Mouse (Mus musculus) hindbrain, postnatal 0 days (tissue): ENCODE measurements around the gene Kcnj14. TPM values are rescaled to one million over a fixed set of nuclear protein-coding genes. Genes with fewer than 3 reads are reported as not detected.

Experiments
- ATAC-seq: fragments of 200-750 bp; cut with Nextera tagmentation; 2 replicates; pipeline ENCODE4 v1.8.0; 2017; ENCODE audit warnings: mild to moderate bottlenecking, moderate TSS enrichment, moderate library complexity
- DNase-seq: peaks from one replicate; pipeline ENCODE4 v3.0.0-alpha.2; 2015; ENCODE audit warnings: low spot score
- H3K27ac ChIP-seq: fragments of 300-500 bp; sonication (generic); 2 replicates; pipeline ENCODE4 v1.5.1; 2014; ENCODE audit warnings: mild to moderate bottlenecking
- H3K27me3 ChIP-seq: fragments of 300-500 bp; sonication (generic); 2 replicates; pipeline ENCODE4 v1.6.1; 2014; ENCODE audit warnings: low read length, mixed read lengths; ENCODE audit not compliant: insufficient read depth
- H3K36me3 ChIP-seq: fragments of 300-500 bp; sonication (generic); 2 replicates; pipeline ENCODE4 v1.6.1; 2014; ENCODE audit warnings: low read length, mixed read lengths; ENCODE audit not compliant: insufficient read depth
- H3K4me1 ChIP-seq: fragments of 300-500 bp; sonication (generic); 2 replicates; pipeline ENCODE4 v1.6.1; 2014; ENCODE audit warnings: antibody characterized with exemption, low read length, mixed read lengths; ENCODE audit not compliant: insufficient read depth
- H3K4me2 ChIP-seq: fragments of 300-500 bp; sonication (generic); 2 replicates; pipeline ENCODE4 v1.6.1; 2014; ENCODE audit warnings: low read depth, mild to moderate bottlenecking, low read length, moderate library complexity, mixed read lengths
- H3K4me3 ChIP-seq: fragments of 300-500 bp; sonication (generic); 2 replicates; pipeline ENCODE4 v1.5.1; 2014; ENCODE audit warnings: low read length
- H3K9ac ChIP-seq: fragments of 300-500 bp; sonication (generic); replicated peaks from 2 replicates; pipeline ENCODE4 v1.6.1; 2014; ENCODE audit warnings: mild to moderate bottlenecking, low read length, moderate library complexity, mixed read lengths
- H3K9me3 ChIP-seq: fragments of 300-500 bp; sonication (generic); 2 replicates; pipeline ENCODE4 v1.6.1; 2016; ENCODE audit warnings: low read length, mixed read lengths
- CTCF ChIP-seq: IDR thresholded peaks from 2 replicates; pipeline ENCODE4 v1.5.1; 2016; ENCODE audit warnings: antibody characterized with exemption, control low read depth, low read depth
- WGBS: fragments of 180-500 bp; shearing (Covaris S2); extraction: QIAGEN DNeasy Blood & Tissue Kit; methylation state at CpG from one replicate; pipeline ENCODE4 v1.1.7; 2014; 5-methylcytosine and 5-hydroxymethylcytosine counted together
- polyA plus RNA-seq: library from polyadenylated mRNA; unstranded; fragments of >200 nt; fragmentation: Nextera tagmentation; extraction: Ambion mirVana; gene quantifications from 2 replicates; pipeline ENCODE4 v1.2.1, GENCODE M21; 2015
- total RNA-seq: library from RNA; depleted of rRNA; stranded (reverse); fragments of >200 nt; gene quantifications from 2 replicates; pipeline ENCODE4 v1.2.3, GENCODE M21; 2014

Gene Kcnj14
- total and polyA plus RNA-seq, 2 experiments from 2014 or later, result 0.89 to 1.4 TPM

DNA sequence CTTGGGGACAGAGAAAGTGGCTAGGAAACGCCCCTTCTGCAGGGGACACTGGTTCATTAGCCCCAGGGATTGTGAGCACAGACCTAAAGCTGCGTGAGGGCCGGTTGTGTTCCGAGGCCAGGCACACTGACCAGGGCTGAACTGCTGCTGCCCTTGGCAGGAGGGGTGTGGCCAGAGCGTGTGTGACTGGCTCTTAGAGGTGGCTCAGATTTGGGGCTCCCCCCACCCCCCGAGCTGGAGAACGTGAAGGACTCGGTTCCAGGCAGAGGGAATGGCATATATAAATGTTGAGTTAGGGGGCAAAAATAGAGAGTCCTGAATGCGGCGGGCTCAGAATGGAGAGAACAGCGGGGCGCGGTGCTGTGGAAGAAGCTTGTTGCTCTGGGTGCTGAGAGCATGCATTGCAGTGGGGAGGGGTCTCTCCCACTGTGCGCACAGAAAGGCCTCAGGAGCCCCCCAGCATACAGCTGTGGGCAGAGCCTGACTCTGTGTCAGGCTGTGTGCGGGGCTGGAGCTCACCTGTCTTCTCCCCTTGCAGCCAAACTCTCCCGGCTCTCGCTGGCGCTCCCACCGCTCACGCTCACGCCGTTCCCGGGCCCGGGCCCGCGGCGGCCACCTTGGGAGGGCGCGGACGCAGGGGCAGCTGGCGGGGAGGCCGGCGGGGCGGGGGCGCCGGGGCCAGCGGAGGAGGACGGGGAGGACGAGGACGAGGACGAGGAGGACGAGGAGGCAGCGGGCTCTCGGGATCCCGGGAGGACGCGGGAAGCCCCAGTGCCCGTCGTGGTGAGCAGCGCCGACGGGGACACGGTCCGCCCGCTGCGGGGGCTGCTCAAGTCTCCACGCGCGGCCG is 26.7 kb downstream of the Kcnj14 start:
- 6% methylated on average over 59 of the region's 60 CpGs for WGBS
- H3K27ac ChIP-seq, result no peak overlapping the region
- H3K4me3 ChIP-seq, result peak overlapping the region; percentile 26
- DNase-seq, result peak; percentile 14
- H3K9me3 ChIP-seq, result no peaks in the 10 kb centered on the region
- H3K4me1 ChIP-seq, result peaks cover 3% of the 10 kb centered on the region; the same call in 1 of the 2 replicates
- peak overlapping the region; percentile 55 for H3K4me2 ChIP-seq
- no peak for ATAC-seq
- TF ChIP-seq CTCF, result no peak
- H3K9ac ChIP-seq, result peak overlapping the region; percentile 47
- peaks cover 24% of the 10 kb centered on the region for H3K36me3 ChIP-seq
- no peaks in the 10 kb centered on the region for H3K27me3 ChIP-seq

GRCm38 (mm10) chr7:45796950-45797349 is 27.6 kb downstream of the Kcnj14 start:
- no peak for TF ChIP-seq CTCF
- Histone ChIP-seq H3K4me1 (peaks cover 3% of the 10 kb centered on the region; the same call in 1 of the 2 replicates), H3K4me2 (no peak overlapping the region), H3K27me3 (no peaks in the 10 kb centered on the region), H3K4me3 (no peak overlapping the region), H3K9ac (no peak overlapping the region), H3K27ac (no peak overlapping the region), H3K9me3 (no peaks in the 10 kb centered on the region), H3K36me3 (peaks cover 27% of the 10 kb centered on the region)
- DNase-seq, result no peak
- WGBS, result 41% methylated on average over 6 of the region's 6 CpGs
- no peak for ATAC-seq

GRCm38 (mm10) chr7:45794971-45795370 is 29.6 kb downstream of the Kcnj14 start:
- Histone ChIP-seq H3K4me1 (peaks cover 3% of the 10 kb centered on the region; the same call in 1 of the 2 replicates), H3K9me3 (no peaks in the 10 kb centered on the region), H3K9ac (no peak overlapping the region), H3K27ac (no peak overlapping the region), H3K4me2 (no peak overlapping the region), H3K27me3 (no peaks in the 10 kb centered on the region), H3K36me3 (peaks cover 37% of the 10 kb centered on the region), H3K4me3 (no peak overlapping the region)
- DNase-seq (no peak), ATAC-seq (no peak)
- WGBS, result 91% methylated on average over 27 of the region's 29 CpGs
- TF ChIP-seq CTCF, result no peak

- peaks cover 45% of the 10 kb centered on the region for H3K36me3 ChIP-seq
- no peaks in the 10 kb centered on the region for H3K27me3 ChIP-seq
- no peak overlapping the region for H3K9ac ChIP-seq
- H3K4me2 ChIP-seq, result no peak overlapping the region
- no peak for TF ChIP-seq CTCF
- no peak for ATAC-seq
- 89% methylated on average over 41 of the region's 44 CpGs for WGBS
- H3K4me3 ChIP-seq, result no peak overlapping the region
- no peak overlapping the region for H3K27ac ChIP-seq
- no peak for DNase-seq
- H3K9me3 ChIP-seq, result no peaks in the 10 kb centered on the region
- H3K4me1 ChIP-seq, result peaks cover 3% of the 10 kb centered on the region; the same call in 1 of the 2 replicates
These were observed 30.5 kb downstream of the Kcnj14 start for GRCm38 (mm10) chr7:45793969-45794585.

GRCm38 (mm10) chr7:45793240-45793639 is 31.3 kb downstream of the Kcnj14 start:
- Histone ChIP-seq H3K4me1 (no peaks in the 10 kb centered on the region; the same call in 1 of the 2 replicates), H3K9ac (no peak overlapping the region), H3K36me3 (peaks cover 52% of the 10 kb centered on the region), H3K27me3 (no peaks in the 10 kb centered on the region), H3K4me3 (no peak overlapping the region), H3K9me3 (no peaks in the 10 kb centered on the region), H3K4me2 (no peak overlapping the region), H3K27ac (no peak overlapping the region)
- DNase-seq, result no peak
- ATAC-seq, result no peak
- TF ChIP-seq CTCF, result no peak
- WGBS, result 84% methylated on average over 24 of the region's 24 CpGs

DNA sequence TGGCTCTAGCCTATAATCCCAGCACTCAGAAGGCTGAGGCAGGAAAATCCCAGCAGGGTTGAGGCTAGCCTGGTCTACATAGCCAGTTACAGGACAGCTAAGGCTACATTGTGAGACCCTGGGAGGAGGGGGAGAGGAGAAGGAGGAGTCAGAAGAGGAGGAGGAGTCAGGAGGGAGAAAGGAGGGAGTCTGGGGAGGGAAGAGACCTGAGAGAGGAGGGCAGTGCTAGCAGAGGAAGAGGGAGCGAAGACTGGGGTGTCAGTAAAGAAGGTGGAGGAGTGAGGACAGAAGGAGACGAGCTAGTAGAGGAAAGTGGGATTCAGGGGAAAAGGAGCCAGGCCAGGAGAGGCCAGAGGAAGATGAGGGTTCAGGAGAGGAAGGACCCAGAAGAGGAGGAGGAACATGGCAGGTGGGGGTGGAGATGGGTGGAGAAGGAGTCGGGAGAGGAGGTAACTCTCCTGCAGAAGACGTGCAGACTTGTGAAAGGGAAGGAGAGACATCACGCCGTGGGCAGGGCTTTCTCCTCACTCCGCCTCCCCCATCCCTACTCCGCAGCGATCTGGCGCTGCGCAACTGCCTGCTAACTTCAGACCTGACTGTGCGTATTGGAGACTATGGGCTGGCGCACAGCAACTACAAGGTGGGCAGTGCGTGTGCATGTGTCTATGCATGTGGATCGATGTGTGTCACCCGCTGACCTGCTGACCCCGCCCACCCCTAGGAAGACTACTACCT is 32.7 kb downstream of the Kcnj14 start:
- no peak for TF ChIP-seq CTCF
- H3K4me1 ChIP-seq, result peaks cover 2% of the 10 kb centered on the region; the same call in 1 of the 2 replicates
- H3K27me3 ChIP-seq, result no peaks in the 10 kb centered on the region
- DNase-seq (no peak), ATAC-seq (no peak)
- no peak overlapping the region for H3K27ac ChIP-seq
- no peaks in the 10 kb centered on the region for H3K9me3 ChIP-seq
- H3K4me3 ChIP-seq, result no peak overlapping the region
- no peak overlapping the region for H3K4me2 ChIP-seq
- 70% methylated on average over 17 of the region's 17 CpGs for WGBS
- peaks cover 57% of the 10 kb centered on the region for H3K36me3 ChIP-seq
- no peak overlapping the region for H3K9ac ChIP-seq
